Mouse (Mus musculus) lung, postnatal 0 days (tissue): Measurements from ENCODE around the gene Cep78. TPM values are rescaled to one million over a fixed set of nuclear protein-coding genes. Genes with fewer than 3 reads are reported as not detected.

Source experiments
- ATAC-seq: fragments of 200-750 bp; cut with Nextera tagmentation; 2 replicates; pipeline ENCODE4 v1.8.0; 2017; ENCODE audit warnings: moderate library complexity
- DNase-seq: peaks from one replicate; pipeline ENCODE4 v3.0.0-alpha.2; 2016; ENCODE audit warnings: low spot score
- H3K27ac ChIP-seq: fragments of 300-500 bp; sonication (generic); 2 replicates; pipeline ENCODE4 v1.5.1; 2014; ENCODE audit warnings: antibody characterized with exemption, mild to moderate bottlenecking, low read length, mixed read lengths
- H3K27me3 ChIP-seq: fragments of 300-500 bp; sonication (generic); replicated peaks from 2 replicates; pipeline ENCODE4 v1.6.1; 2014; ENCODE audit warnings: low read length, mixed read lengths; ENCODE audit not compliant: insufficient read depth
- H3K36me3 ChIP-seq: fragments of 300-500 bp; sonication (generic); 2 replicates; pipeline ENCODE4 v1.6.1; 2014; ENCODE audit warnings: low read length, mixed read lengths; ENCODE audit not compliant: insufficient read depth
- H3K4me1 ChIP-seq: fragments of 300-500 bp; sonication (generic); 2 replicates; pipeline ENCODE4 v1.6.1; 2014; ENCODE audit warnings: antibody characterized with exemption, low read depth, low read length, mixed read lengths; ENCODE audit not compliant: insufficient read depth
- H3K4me2 ChIP-seq: fragments of 300-500 bp; sonication (generic); replicated peaks from 2 replicates; pipeline ENCODE4 v1.6.1; 2014; ENCODE audit warnings: low read depth, mild to moderate bottlenecking, low read length, moderate library complexity, mixed read lengths
- H3K4me3 ChIP-seq: fragments of 300-500 bp; sonication (generic); 2 replicates; pipeline ENCODE4 v1.5.1; 2014; ENCODE audit warnings: low read depth, low read length
- H3K9ac ChIP-seq: fragments of 300-500 bp; sonication (generic); replicated peaks from 2 replicates; pipeline ENCODE4 v1.6.1; 2014; ENCODE audit warnings: low read depth, mild to moderate bottlenecking
- H3K9me3 ChIP-seq: fragments of 300-500 bp; sonication (generic); 2 replicates; pipeline ENCODE4 v1.6.1; 2016; ENCODE audit warnings: low read length, mixed read lengths
- CTCF ChIP-seq: IDR thresholded peaks from 2 replicates; pipeline ENCODE4 v1.5.1; 2016; ENCODE audit warnings: antibody characterized with exemption, mild to moderate bottlenecking
- EP300 ChIP-seq: IDR thresholded peaks from 2 replicates; pipeline ENCODE4 v1.6.1; 2016; ENCODE audit warnings: antibody characterized with exemption, mild to moderate bottlenecking, control low read depth
- WGBS: fragments of 180-500 bp; shearing (Covaris S2); extraction: QIAGEN DNeasy Blood & Tissue Kit; methylation state at CpG from one replicate; pipeline ENCODE4 v1.1.7; 2014; 5-methylcytosine and 5-hydroxymethylcytosine counted together
- polyA plus RNA-seq: library from polyadenylated mRNA; unstranded; fragments of >200 nt; fragmentation: Nextera tagmentation; extraction: Ambion mirVana; gene quantifications from 2 replicates; pipeline ENCODE4 v1.2.1, GENCODE M21; 2015

The Cep78 gene
- polyA plus RNA-seq, 1 experiment from 2014 or later = 10.4 TPM

DNA sequence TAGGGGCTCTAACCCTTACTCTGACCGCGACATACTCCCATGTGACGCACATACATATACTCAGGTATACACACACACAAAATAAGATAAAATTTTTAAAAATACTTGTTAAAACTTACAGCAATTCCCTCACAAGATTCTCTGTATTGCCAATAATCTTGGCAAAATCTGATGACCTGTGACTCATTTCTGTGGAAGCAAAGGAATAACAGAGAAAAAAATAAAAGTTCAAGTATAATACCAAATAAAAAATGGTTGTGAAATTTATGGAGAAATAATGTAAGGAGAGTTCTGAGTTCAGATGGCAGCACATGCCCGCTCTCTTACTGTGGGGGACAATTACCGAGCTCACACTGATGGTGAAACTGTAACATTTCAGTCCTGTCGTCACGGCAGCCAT, 65.5 kb downstream of the Cep78 start:
- ATAC-seq = no peak
- Histone ChIP-seq H3K9ac (no peak overlapping the region), H3K9me3 (no peaks in the 10 kb centered on the region), H3K4me3 (no peak overlapping the region), H3K27me3 (no peaks in the 10 kb centered on the region), H3K4me2 (no peak overlapping the region), H3K36me3 (no peaks in the 10 kb centered on the region), H3K27ac (no peak overlapping the region), H3K4me1 (no peaks in the 10 kb centered on the region; the same call in 1 of the 2 replicates)
- WGBS = 92% methylated on average over 7 of the region's 7 CpGs
- no peak for TF ChIP-seq CTCF
- TF ChIP-seq EP300 = no peak
- no peak for DNase-seq

DNA sequence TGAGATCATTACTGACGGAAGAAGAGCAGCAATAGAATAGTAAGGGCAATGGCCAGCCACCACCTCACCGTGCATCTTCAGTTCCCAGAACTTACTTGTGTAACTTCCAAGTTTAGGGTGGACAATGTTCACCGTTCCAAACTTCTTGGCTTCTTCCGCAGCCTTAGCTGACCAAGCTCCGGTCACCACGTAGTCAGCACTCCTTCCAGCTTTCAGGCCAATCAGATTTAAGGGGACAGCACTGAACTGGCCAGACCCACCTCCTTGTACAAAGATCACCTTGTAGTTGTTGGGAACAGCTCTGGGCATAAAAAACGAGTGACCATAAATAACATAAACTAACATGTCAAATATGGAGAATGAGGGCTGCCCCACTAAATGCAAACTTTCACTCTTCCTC, 66.7 kb downstream of the Cep78 start:
- Histone ChIP-seq H3K27ac (no peak overlapping the region), H3K4me2 (no peak overlapping the region), H3K9me3 (no peaks in the 10 kb centered on the region), H3K4me3 (no peak overlapping the region), H3K36me3 (no peaks in the 10 kb centered on the region), H3K4me1 (no peaks in the 10 kb centered on the region), H3K27me3 (no peaks in the 10 kb centered on the region), H3K9ac (no peak overlapping the region)
- 89% methylated on average over 7 of the region's 7 CpGs for WGBS
- no peak for TF ChIP-seq CTCF
- no peak for TF ChIP-seq EP300
- no peak for ATAC-seq
- DNase-seq = no peak

DNA sequence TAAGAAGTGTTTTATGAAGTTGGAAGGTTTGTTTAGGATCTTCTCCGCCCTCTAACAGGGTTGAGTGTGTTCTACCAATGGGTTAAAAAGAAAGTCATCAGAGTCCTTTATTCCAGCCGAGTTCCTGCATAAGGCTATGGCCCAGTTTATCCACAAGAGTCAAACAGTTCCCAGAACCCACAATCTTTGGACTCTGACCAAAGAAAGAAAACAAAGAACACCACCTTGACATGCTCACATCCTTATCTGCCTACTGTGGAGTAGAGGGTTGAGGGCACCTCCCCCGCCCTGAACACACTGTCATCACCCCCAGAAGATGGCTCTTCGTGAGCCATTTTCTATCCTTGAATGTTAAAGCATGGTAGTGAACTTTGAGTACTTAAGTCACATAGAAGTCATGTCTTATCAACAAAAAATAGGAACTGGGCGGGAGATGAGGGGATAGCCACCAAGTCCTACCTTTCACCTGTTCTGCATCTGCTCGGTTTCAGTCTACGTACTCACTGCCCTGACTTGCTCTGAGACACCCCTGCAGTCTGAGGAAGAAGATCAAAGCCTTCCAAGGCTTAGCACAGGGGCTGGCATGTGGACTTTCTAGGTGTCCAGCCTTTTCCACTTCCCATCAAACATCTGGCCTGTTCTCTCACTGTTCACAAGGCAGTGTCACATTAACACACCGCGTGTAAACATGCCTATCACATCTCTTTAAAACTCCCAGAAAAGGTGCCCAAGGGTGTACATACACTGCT, 71.4 kb downstream of the Cep78 start:
- Histone ChIP-seq H3K9ac (no peak overlapping the region), H3K4me3 (no peak overlapping the region), H3K27ac (no peak overlapping the region), H3K36me3 (no peaks in the 10 kb centered on the region; the same call in 1 of the 2 replicates), H3K27me3 (no peaks in the 10 kb centered on the region), H3K4me2 (no peak overlapping the region), H3K9me3 (no peaks in the 10 kb centered on the region), H3K4me1 (no peaks in the 10 kb centered on the region)
- DNase-seq = no peak
- 91% methylated on average over 9 of the region's 9 CpGs for WGBS
- TF ChIP-seq CTCF = no peak
- TF ChIP-seq EP300 = no peak
- ATAC-seq = no peak

DNA sequence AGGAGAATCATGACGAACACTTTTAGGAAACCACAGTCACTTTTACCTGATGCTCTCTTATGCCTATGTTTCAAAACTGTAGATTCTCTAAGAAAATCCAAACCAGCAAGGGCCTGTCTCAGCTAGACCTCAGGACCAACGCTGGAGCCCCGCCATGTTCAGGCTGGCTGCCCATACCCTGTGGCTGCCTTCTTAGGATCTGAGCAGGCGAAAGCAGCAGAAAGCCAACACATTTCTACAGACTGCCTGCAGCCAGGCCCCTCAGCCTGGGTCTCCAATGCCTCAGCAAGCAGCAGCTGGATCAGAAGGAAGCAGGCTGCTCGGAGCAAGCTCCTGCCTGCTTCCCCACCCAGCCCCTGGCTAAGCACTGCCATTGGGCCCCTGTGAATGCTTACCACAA, 73.3 kb downstream of the Cep78 start:
- Histone ChIP-seq H3K4me1 (no peaks in the 10 kb centered on the region), H3K9me3 (no peaks in the 10 kb centered on the region), H3K9ac (no peak overlapping the region), H3K27me3 (no peaks in the 10 kb centered on the region), H3K4me3 (no peak overlapping the region), H3K27ac (no peak overlapping the region), H3K4me2 (no peak overlapping the region), H3K36me3 (no peaks in the 10 kb centered on the region; the same call in 1 of the 2 replicates)
- DNase-seq (no peak), ATAC-seq (no peak)
- no peak for TF ChIP-seq CTCF
- TF ChIP-seq EP300 = no peak
- WGBS = 90% methylated on average over 5 of the region's 5 CpGs

DNA sequence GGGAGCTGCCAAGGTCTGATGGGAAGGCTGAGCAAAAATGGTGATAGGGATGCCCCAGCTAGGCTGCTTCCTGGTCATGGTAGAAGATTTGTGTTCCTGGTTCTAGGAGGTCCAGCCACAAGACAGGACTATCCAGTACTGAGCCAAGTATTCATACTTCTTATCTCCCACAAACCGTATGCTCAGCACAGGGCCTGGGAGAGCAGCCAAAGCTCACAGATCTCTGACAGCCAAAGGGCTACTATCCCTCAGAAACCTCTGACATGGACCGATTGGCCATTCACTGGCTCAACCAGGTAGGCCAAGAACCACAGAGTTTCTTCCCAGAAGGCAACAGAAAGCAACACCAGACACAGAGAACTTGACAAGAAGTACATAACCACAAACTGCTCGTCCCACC, 73.8 kb downstream of the Cep78 start:
- H3K27me3 ChIP-seq = no peaks in the 10 kb centered on the region
- 63% methylated on average over 3 of the region's 3 CpGs for WGBS
- H3K4me1 ChIP-seq = no peaks in the 10 kb centered on the region
- no peaks in the 10 kb centered on the region for H3K9me3 ChIP-seq
- no peak overlapping the region for H3K4me2 ChIP-seq
- no peak overlapping the region for H3K27ac ChIP-seq
- no peak overlapping the region for H3K9ac ChIP-seq
- ATAC-seq (no peak), DNase-seq (no peak)
- H3K36me3 ChIP-seq = no peaks in the 10 kb centered on the region; the same call in 1 of the 2 replicates
- TF ChIP-seq CTCF (no peak), EP300 (no peak)
- no peak overlapping the region for H3K4me3 ChIP-seq

DNA sequence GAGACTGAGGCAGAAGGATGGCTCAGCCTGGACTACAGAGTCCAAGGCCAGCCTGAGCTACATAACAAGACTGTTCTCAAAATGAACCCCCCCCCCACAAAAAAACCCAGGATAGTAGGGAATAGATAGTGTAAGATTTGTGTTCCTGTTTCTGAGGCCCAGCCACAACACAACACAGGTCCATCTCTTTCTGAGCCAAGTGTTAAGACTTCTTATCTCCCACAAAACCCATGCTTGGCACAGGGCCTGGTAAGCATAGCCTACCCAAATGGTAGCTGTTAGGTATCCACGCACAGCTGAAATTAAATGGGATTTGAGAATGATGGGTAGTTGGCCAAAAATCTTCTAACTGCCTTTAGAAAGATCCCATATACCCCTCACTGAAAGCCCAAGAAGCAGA, 74.3 kb downstream of the Cep78 start:
- Histone ChIP-seq H3K9ac (no peak overlapping the region), H3K27me3 (no peaks in the 10 kb centered on the region), H3K4me3 (no peak overlapping the region), H3K4me1 (no peaks in the 10 kb centered on the region), H3K4me2 (no peak overlapping the region), H3K36me3 (no peaks in the 10 kb centered on the region; the same call in 1 of the 2 replicates), H3K9me3 (no peaks in the 10 kb centered on the region), H3K27ac (no peak overlapping the region)
- ATAC-seq (no peak), DNase-seq (no peak)
- 81% methylated on average over 1 of the region's 1 CpGs for WGBS
- TF ChIP-seq EP300 = no peak
- TF ChIP-seq CTCF = no peak
